Comparison of ENCODE assay signal across 25 mouse cellular contexts in the genomic region with DNA sequence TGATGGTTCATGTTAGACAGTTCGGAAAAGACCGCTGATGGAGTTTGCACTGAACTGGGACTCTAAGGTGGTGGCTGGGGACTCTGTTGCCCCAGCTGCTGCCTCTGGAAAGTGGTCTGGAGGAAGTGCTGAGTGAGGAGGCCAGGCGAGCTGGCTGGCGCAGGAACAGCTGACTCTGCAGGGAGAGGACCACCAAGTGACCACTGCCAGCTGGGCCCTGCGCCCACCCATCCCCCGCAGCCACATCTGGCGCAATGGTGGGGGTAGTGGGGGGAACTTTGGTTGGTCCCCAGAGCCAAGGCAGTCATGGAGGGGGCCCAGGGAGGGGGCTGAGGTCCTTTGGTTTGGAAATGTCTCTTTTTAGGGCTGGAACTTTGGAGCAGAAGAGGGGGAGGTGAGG. TPM values are rescaled to one million over a fixed set of nuclear protein-coding genes. Genes with fewer than 3 reads are reported as not detected.
DNase-seq lines count a peak whose midpoint lies in the region; ATAC-seq and TF ChIP-seq lines count a peak whose summit lies in the region.
"Had no signal": no experiment of that assay in that cellular context is flagged by ENCODE, and none has a peak within 500 bp of the region (broad histone marks: within the 10 kb centered on the region; RNA-seq: fewer than 3 reads in every experiment).

No protein-coding gene starts in this region.

- intact Hi-C loops in gastrocnemius, adult 2 months (cut with DNase I) = no loop called here
- intact Hi-C loops in left cerebral cortex, postnatal 14 days (cut with DNase I) = no loop called here

- peaks cover 0 to 2% of the 10 kb centered on the region in 2 experiments; a peak in 1 of 4 replicates for H3K4me1 ChIP-seq in ES-E14 (ENCODE audit: control insufficient read depth in 2 of 2, insufficient read depth in 2 of 2, low read length in 2 of 2, poor library complexity in 1 of 2)
- H3K4me1 ChIP-seq in limb, embryonic 11.5 days (ENCODE audit: control insufficient read depth, insufficient read depth, low read length) = peaks cover 37% of the 10 kb centered on the region; the same call in 1 of the 2 replicates

- DNase-seq in gastrocnemius, postnatal 10 days = peak; percentile 26
- no peak for DNase-seq in gastrocnemius, adult 2 months
- DNase-seq in kidney, postnatal 10 days = peak; percentile 31
- no peak for DNase-seq in kidney, adult 18-20 months
- DNase-seq in ES-E14 (ENCODE audit: low read depth, low spot score) = no peak
- no peak for DNase-seq in limb, embryonic 11.5 days (ENCODE audit: low spot score)
- DNase-seq in layer of hippocampus, postnatal 10 days (ENCODE audit: low spot score in 2 of 2) = no peak
- DNase-seq in left cerebral cortex, postnatal 14 days (ENCODE audit: low spot score in 2 of 2) = no peak
- DNase-seq: cerebellum, adult 2 months; cerebellum, postnatal 36 days; forebrain, postnatal 0 days; layer of hippocampus, adult 9-11 months; thymus, postnatal 14 days had no signal

- no peaks in the 10 kb centered on the region for H3K9me3 ChIP-seq in ES-E14 (ENCODE audit: control insufficient read depth, insufficient read depth, low read depth, low read length)
- H3K9me3 ChIP-seq in limb, embryonic 11.5 days (ENCODE audit: control insufficient read depth, low read length) = no peaks in the 10 kb centered on the region
- H3K9me3 ChIP-seq: hindbrain, embryonic 15.5 days; intestine, embryonic 15.5 days; neural tube, embryonic 12.5 days had no signal

- in situ Hi-C loops in ES-E14 (cut with MboI; ENCODE audit: low sequenced_read_pairs in 2 of 2, unreplicated experiment in 2 of 2) = no loop called here

- no peak for ATAC-seq in limb, embryonic 11.5 days (ENCODE audit: insufficient number of reproducible peaks, low FRiP score, low TSS enrichment, low read depth)
- ATAC-seq: forebrain, postnatal 0 days; intestine, embryonic 15.5 days had no signal

- 57% methylated on average over 7 of the region's 7 CpGs for WGBS in limb, embryonic 11.5 days

- TF ChIP-seq CTCF in gastrocnemius, adult 2 months (IDR thresholded peaks at IDR 0.05) = no peak

- H3K9ac ChIP-seq in ES-E14 (ENCODE audit: insufficient read depth, low read depth, low read length, poor library complexity, severe bottlenecking) = no peak overlapping the region
- H3K9ac ChIP-seq in limb, embryonic 11.5 days (ENCODE audit: low read length) = no peak overlapping the region
- H3K9ac ChIP-seq: forebrain, postnatal 0 days; hindbrain, embryonic 15.5 days; intestine, embryonic 15.5 days; neural tube, embryonic 12.5 days had no signal

- peak overlapping the region; percentile 17; the same call in 1 of the 2 replicates for H3K4me2 ChIP-seq in limb, embryonic 11.5 days (ENCODE audit: low read depth, severe bottlenecking)
- H3K4me2 ChIP-seq: hindbrain, embryonic 15.5 days; intestine, embryonic 15.5 days; midbrain, embryonic 11.5 days; neural tube, embryonic 12.5 days had no signal

- peaks cover 4% of the 10 kb centered on the region for H3K27me3 ChIP-seq in limb, embryonic 11.5 days (ENCODE audit: control insufficient read depth, insufficient read depth, low read length)

- no peak overlapping the region for H3K27ac ChIP-seq in gastrocnemius, adult 2 months
- H3K27ac ChIP-seq in ES-E14 (ENCODE audit: insufficient read depth, low read depth, low read length, poor library complexity, severe bottlenecking) = peak overlapping the region; percentile 5; the same call in 1 of the 2 replicates
- no peak overlapping the region for H3K27ac ChIP-seq in limb, embryonic 11.5 days (replicated peaks; ENCODE audit: low read depth, low read length)
- H3K27ac ChIP-seq: hindbrain, embryonic 15.5 days; intestine, embryonic 15.5 days; macrophage; neural tube, embryonic 12.5 days had no signal

- no peak overlapping the region for H3K4me3 ChIP-seq in gastrocnemius, adult 2 months
- H3K4me3 ChIP-seq in ES-E14 (ENCODE audit: insufficient read depth in 1 of 2, low read depth in 1 of 2, low read length in 2 of 2, poor library complexity in 1 of 2, severe bottlenecking in 1 of 2) = no peak overlapping the region
- H3K4me3 ChIP-seq in limb, embryonic 11.5 days (ENCODE audit: low read depth, low read length) = no peak overlapping the region
- H3K4me3 ChIP-seq: erythroblast, embryonic 14.5 days; hindbrain, embryonic 15.5 days; intestine, embryonic 15.5 days; neural tube, embryonic 12.5 days had no signal

- no peaks in the 10 kb centered on the region for H3K36me3 ChIP-seq in ES-E14 (ENCODE audit: control insufficient read depth, insufficient read depth, low read length, poor library complexity, severe bottlenecking)
- no peaks in the 10 kb centered on the region for H3K36me3 ChIP-seq in limb, embryonic 11.5 days (ENCODE audit: control insufficient read depth, insufficient read depth, low read length)
- H3K36me3 ChIP-seq: hindbrain, embryonic 15.5 days; intestine, embryonic 15.5 days; neural tube, embryonic 12.5 days had no signal

TF ChIP-seq in ES-E14, 5 proteins besides CTCF, POLR2A, EP300 and RAD21:
- no peak for TF ChIP-seq HCFC1 (IDR thresholded peaks at IDR 0.05; ENCODE audit: borderline replicate concordance, insufficient read depth, low read length)
- TF ChIP-seq CHD2 (IDR thresholded peaks at IDR 0.05; ENCODE audit: low read depth, low read length) = no peak
- TF ChIP-seq MAFK (IDR thresholded peaks at IDR 0.05; ENCODE audit: insufficient read depth, low read depth, low read length) = no peak
TF ChIP-seq in ES-E14: peak in this region for 0.

RNA-seq across cellular contexts. Expression of a gene that starts 3.8 kb away (rescaled TPM):
- 10 to 100 TPM; 50.1 to 70.0 TPM for total RNA-seq in gastrocnemius, postnatal 10 days (2021)
- 10 to 100 TPM; 10.6 to 17.9 TPM for total RNA-seq in gastrocnemius, adult 2 months (2021)
- 6.2 and 8.4 TPM in 2 replicates for total RNA-seq in ES-E14 (2012; rRNA removed)
- polyA plus RNA-seq in limb, embryonic 11.5 days (2014; fragmentation: Nextera tagmentation; extraction: Ambion mirVana) = 15.1 and 16.0 TPM in 2 replicates
- total RNA-seq in layer of hippocampus, postnatal 10 days (2021) = 1 to 10 TPM; 5.0 to 5.7 TPM
- 1 to 10 TPM; 3.4 to 3.8 TPM for total RNA-seq in left cerebral cortex, postnatal 14 days (2021)
- total RNA-seq: CH12.LX; monocyte, adult 5-6 weeks had no signal
- polyA plus RNA-seq: macrophage had no signal

RNA-seq across cellular contexts. Expression of a gene that starts 53.5 kb away (rescaled TPM):
- total RNA-seq in gastrocnemius, postnatal 10 days (2021) = not detected
- total RNA-seq in gastrocnemius, adult 2 months (2021) = not detected
- total RNA-seq in ES-E14 (2012; rRNA removed) = not detected in 2 replicates
- not detected in 2 replicates for polyA plus RNA-seq in limb, embryonic 11.5 days (2014; fragmentation: Nextera tagmentation; extraction: Ambion mirVana)
- total RNA-seq in layer of hippocampus, postnatal 10 days (2021) = not detected
- not detected for total RNA-seq in left cerebral cortex, postnatal 14 days (2021)
- total RNA-seq: adrenal gland, postnatal 4 days; CH12.LX; forebrain, postnatal 0 days; liver, adult 2 months; monocyte, adult 5-6 weeks had no signal
- polyA plus RNA-seq: cerebellum, adult 2 months; erythroblast, embryonic 14.5 days; forebrain, postnatal 0 days; heart, embryonic 16.5 days; hindbrain, embryonic 15.5 days; intestine, embryonic 15.5 days; kidney, embryonic 14.5 days; liver, adult 2 months; macrophage; midbrain, embryonic 11.5 days; neural tube, embryonic 12.5 days had no signal

Comparison
In these comparisons a context has a peak if more than half of its experiments do, and no peak if none do; other contexts are left out.
1. DNase-seq: peak in gastrocnemius, postnatal 10 days (single experiment) and kidney, postnatal 10 days (single experiment); none in gastrocnemius, adult 2 months (single experiment), kidney, adult 18-20 months (single experiment), ES-E14 (single experiment), limb, embryonic 11.5 days (single experiment), layer of hippocampus, postnatal 10 days (0 of 2) and left cerebral cortex, postnatal 14 days (0 of 2).